Mouse (Mus musculus): ENCODE results near the gene Rnf227. TPM values are rescaled to one million over a fixed set of nuclear protein-coding genes. Genes with fewer than 3 reads are reported as not detected.

The Rnf227 gene
- 1 to 10 TPM; 1.3 to 2.4 TPM for total RNA-seq (2023)

DNA sequence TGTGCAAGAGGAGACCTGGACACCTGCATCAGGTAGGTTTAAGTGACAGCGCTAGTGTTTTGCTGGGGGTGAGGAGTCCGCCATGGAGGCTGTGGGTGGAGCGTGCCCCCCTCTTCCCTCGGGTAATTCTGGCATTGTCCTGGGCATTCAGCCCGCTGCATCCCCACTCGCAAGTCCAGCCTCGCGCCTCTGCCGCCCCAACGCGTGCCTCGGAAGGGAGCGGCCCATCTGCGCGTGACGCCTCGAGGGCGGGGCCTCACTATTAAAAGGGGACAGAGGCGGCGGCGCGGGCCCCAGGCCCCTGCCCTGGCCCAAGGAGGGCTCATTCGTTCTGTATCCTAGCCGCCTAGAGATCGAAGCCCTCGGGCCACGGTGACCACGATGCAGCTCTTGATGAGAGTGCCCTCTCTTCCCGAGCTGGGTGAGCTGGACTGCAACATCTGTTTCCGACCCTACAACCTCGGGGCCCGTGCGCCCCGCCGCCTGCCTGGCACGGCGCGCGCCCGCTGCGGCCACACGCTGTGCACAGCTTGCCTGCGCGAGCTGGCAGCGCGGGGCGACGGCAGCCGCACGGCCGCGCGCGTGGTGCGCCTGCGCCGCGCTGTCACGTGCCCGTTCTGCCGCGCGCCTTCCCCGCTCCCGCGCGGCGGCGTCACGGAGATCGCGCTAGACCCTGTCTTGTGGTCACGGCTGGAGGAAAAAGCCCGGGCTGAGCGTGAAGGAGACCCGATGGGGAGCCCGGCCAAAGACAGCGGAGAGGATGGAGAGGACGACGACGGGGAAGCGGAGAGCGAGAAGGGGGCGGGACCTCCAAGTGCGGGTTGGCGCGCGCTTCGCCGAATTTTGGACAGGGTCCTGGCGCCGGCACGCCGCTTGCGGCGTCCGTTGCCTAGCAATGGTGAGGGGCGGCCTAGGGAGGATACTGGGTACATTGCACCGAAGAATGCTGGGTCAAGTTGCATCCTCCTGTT lies at the start of gene Rnf227:
Rnf227 (plus strand) TSS at position 301 of the 971 bp plus-strand sequence.

DNA sequence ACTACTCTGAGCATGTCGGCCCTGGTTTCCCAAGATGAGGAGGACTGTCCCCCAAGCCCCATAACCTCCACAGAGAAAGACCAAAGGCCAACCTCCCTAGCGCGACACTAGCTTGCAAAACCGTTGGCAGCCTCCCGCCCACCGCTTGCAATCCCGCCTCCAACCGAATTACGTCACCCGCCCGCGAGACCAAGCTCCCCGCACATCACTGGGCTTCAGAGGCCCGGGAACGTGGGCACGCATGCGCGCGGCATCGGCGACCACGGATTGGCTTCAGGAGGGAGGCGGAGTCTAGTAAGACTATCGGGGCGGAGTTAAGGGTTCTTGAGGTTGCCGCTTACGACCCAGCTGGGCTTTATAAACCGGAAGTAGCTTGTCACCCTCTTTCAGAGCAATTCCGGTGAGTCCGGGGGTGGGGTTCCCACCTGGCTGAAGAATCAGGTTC lies 16.6 kb upstream of the Rnf227 start, which contains the start of the genes Cntrob and Trappc1:
Cntrob (minus strand) TSS at position 109 of the 445 bp plus-strand sequence.
Trappc1 (plus strand) TSS at position 314 of the 445 bp plus-strand sequence.

DNA sequence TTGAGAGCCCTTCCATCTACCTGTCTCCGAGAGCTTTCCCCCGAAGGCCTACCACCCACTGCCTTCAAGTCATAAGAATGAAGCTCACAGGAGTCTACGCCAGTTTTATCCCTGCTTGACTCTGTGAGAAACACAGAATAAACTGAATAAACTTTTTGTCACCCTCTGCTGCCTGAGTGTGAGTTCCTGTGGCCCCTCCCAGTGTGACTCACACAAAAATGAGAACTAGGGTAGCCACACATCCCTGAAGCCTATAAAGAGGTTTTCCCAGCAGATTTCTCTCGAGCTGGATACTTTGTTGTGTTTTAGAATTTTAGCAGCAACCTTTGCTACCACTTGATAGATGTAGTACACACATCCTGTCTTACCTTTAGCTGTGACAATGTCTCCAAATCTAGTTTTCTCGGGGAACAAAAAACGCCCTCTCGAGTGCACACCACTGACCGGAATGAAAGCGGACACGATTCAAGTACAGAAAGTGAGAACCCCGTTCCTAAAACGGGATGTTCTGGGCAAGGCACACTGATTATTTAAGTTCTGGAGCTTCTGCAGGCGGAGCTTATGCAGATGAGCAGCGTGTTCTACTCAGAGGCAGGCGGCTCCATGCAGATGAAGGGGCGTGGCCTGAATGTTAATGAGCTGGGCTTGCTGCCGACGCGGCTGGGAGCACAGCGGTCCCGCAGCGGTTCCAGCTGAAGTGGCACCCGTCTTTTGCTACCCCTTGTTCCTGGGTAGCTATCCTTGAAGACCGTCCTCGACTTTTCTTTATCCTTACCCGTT lies 14.4 kb upstream of the Rnf227 start, which contains the start of gene Kcnab3:
Kcnab3 (plus strand) TSS at position 631 of the 780 bp plus-strand sequence.

DNA sequence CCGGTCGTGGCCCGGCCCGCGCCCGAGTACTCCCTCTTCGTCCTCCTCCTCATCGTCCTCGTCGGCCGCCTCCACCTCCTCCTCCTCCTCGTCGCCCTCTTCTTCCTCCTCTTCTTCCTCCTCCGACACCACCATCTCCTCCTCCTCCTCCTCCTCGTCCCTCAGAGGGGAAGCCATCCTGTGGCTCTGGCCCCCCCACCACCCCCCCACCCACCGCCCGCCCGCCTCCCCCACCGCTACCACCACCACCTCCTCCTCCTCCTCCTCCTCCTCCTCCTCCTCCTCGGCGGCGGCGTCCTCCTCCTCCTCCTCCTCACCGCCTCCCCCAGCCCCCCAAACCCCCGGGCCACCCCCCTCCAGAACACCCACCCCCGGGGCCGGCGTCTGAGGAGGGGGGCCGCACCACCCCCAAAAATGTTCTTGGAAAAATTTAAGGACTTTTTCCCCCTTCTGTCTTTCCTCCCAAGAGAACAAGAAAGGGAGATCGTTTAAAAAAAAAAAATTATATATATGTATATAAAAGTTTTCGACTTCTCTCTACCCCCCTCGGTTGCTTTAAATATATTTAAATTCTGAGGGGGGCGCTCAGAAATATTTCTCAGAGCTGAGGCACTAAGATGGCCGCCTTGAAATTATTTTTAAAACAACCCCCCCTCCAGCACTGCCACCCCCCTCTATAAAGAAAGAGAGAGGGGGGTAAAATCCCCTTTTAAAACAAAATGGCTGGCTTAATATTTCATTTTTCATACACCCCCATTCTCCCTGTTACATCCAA lies 29.1 kb downstream of the Rnf227 start, which contains the start of gene Chd3:
Chd3 (minus strand) TSS at position 192 of the 775 bp plus-strand sequence.

Other genes starting within 250 kb of the Rnf227 start
- gene Per1, start 245.2 kb upstream of the Rnf227 start, total RNA-seq (2023), result 100 to 1,000 TPM; 327 to 350 TPM
- gene Hes7, start 220.1 kb upstream of the Rnf227 start, total RNA-seq (2023), result not detected
- not detected for gene 9130213A22Rik, start 217.9 kb upstream of the Rnf227 start, total RNA-seq (2023)
- gene Aloxe3, start 214.6 kb upstream of the Rnf227 start, total RNA-seq (2023), result not detected
- not detected for gene Alox12b, start 183.5 kb upstream of the Rnf227 start, total RNA-seq (2023)
- under 1 TPM; 0.22 to 0.24 TPM for gene Alox8, start 142.6 kb upstream of the Rnf227 start, total RNA-seq (2023)
- gene Gucy2e, start 103.4 kb upstream of the Rnf227 start, total RNA-seq (2023), result not detected
- gene Cntrob, start 16.7 kb upstream of the Rnf227 start, total RNA-seq (2023), result 10 to 100 TPM; 12.2 TPM
- 10 to 100 TPM; 45.7 to 52.8 TPM for gene Trappc1, start 16.5 kb upstream of the Rnf227 start, total RNA-seq (2023)
- under 1 TPM; 0.20 to 0.84 TPM for gene Kcnab3, start 14.2 kb upstream of the Rnf227 start, total RNA-seq (2023)
- 10 to 100 TPM; 13.7 to 17.7 TPM for gene Chd3, start 28.9 kb downstream of the Rnf227 start, total RNA-seq (2023)
- 10 to 100 TPM; 41.4 to 43.4 TPM for gene Naa38, start 55.0 kb downstream of the Rnf227 start, total RNA-seq (2023)
- gene Cyb5d1, start 55.2 kb downstream of the Rnf227 start, total RNA-seq (2023), result 10 to 100 TPM; 21.9 to 23.2 TPM
- gene Tmem88, start 57.8 kb downstream of the Rnf227 start, total RNA-seq (2023), result 1 to 10 TPM; 2.2 to 3.3 TPM
- gene Kdm6b, start 73.2 kb downstream of the Rnf227 start, total RNA-seq (2023), result 100 to 1,000 TPM; 177 to 192 TPM
- gene Dnah2, start 208.6 kb downstream of the Rnf227 start, total RNA-seq (2023), result 1 to 10 TPM; 2.6 to 6.5 TPM
- under 1 TPM in 1 of 2 experiments, not detected in 1; 0.24 TPM for gene Efnb3, start 219.7 kb downstream of the Rnf227 start, total RNA-seq (2023)
- 10 to 100 TPM in 1 of 2 experiments, 1 to 10 TPM in 1; 9.1 to 11.8 TPM for gene Wrap53, start 239.8 kb downstream of the Rnf227 start, total RNA-seq (2023)
- 10 to 100 TPM; 52.9 to 58.1 TPM for gene Trp53, start 239.9 kb downstream of the Rnf227 start, total RNA-seq (2023)

Data from neutrophil, adult 59 days (primary cell).